Mouse (Mus musculus) layer of hippocampus, postnatal 10 days (tissue): ENCODE results near the gene Zfp398. TPM values are rescaled to one million over a fixed set of nuclear protein-coding genes. Genes with fewer than 3 reads are reported as not detected.
A peak's percentile ranks its signal among the peaks of the same experiment; 100 is the strongest.

ENCODE experiments used
- DNase-seq, 2 experiments: peaks; one replicate each; pipeline ENCODE4 v3.0.0; 2021; ENCODE audit warnings: low spot score in 2 of 2
- microRNA-seq, 2 experiments: library from miRNA; unstranded; fragments of <30 nt; microRNA quantifications; one replicate each; pipeline ENCODE4 v1.2.0; 2021
- total RNA-seq, 2 experiments: library from RNA; stranded (reverse); gene quantifications; 2 replicates each; pipeline ENCODE4 v1.2.3; 2021

The Zfp398 gene
- total RNA-seq, 2 experiments from 2014 or later: 20.2 to 21.3 TPM

GRCm38 (mm10) chr6:47899416-47899815 lies 64.0 kb downstream of the Zfp398 start:
- no peak for DNase-seq

GRCm38 (mm10) chr6:47903587-47903986 lies 68.1 kb downstream of the Zfp398 start:
- no peak for DNase-seq

- no peak for DNase-seq
Measured at GRCm38 (mm10) chr6:47904361-47904760, 68.9 kb downstream of the Zfp398 start.

- DNase-seq: no peak
Measured at GRCm38 (mm10) chr6:47904917-47905695, 69.6 kb downstream of the Zfp398 start.

- no peak for DNase-seq
Measured at GRCm38 (mm10) chr6:47906326-47906725, 70.9 kb downstream of the Zfp398 start.

- no peak for DNase-seq
Measured at GRCm38 (mm10) chr6:47909007-47909406, 73.5 kb downstream of the Zfp398 start.

- no peak for DNase-seq
Measured at GRCm38 (mm10) chr6:47911650-47912049, 76.2 kb downstream of the Zfp398 start.

- no peak for DNase-seq
Measured at GRCm38 (mm10) chr6:47912991-47913390, 77.5 kb downstream of the Zfp398 start.

- no peak for DNase-seq
Measured at GRCm38 (mm10) chr6:47917051-47917450, 81.6 kb downstream of the Zfp398 start.

- no peak for DNase-seq
Measured at GRCm38 (mm10) chr6:47918768-47919274, 83.4 kb downstream of the Zfp398 start.

GRCm38 (mm10) chr6:47919646-47920446 lies 84.4 kb downstream of the Zfp398 start:
- no peak for DNase-seq

GRCm38 (mm10) chr6:47920447-47921340 lies 85.2 kb downstream of the Zfp398 start, which contains the start of gene Zfp212:
TSS of gene Zfp212 (plus strand) at chr6:47920476.
- DNase-seq: peak; percentile 81 to 88

Small RNA genes lying within 50 kb of the gene (microRNA-seq; reads per million reads assigned to microRNA genes)
- 1.2 to 1.3 reads per million in 2 experiments for gene Mir704

Other genes starting within 250 kb of the Zfp398 start
- 10 to 100 TPM; 33.5 to 35.7 TPM for gene Ezh2, start 240.3 kb upstream of the Zfp398 start, total RNA-seq
- 10 to 100 TPM; 44.8 to 47.8 TPM for gene Pdia4, start 22.2 kb upstream of the Zfp398 start, total RNA-seq
- 1 to 10 TPM; 7.0 to 7.2 TPM for gene Zfp786, start 4.8 kb upstream of the Zfp398 start, total RNA-seq
- gene Zfp282, start 41.5 kb downstream of the Zfp398 start, total RNA-seq: 10 to 100 TPM; 25.9 to 26.5 TPM
- 10 to 100 TPM; 16.9 to 17.2 TPM for gene Zfp212, start 84.8 kb downstream of the Zfp398 start, total RNA-seq
- gene Zfp956, start 117.7 kb downstream of the Zfp398 start, total RNA-seq: 10 to 100 TPM; 21.9 to 25.0 TPM
- 10 to 100 TPM; 36.6 to 44.9 TPM for gene Zfp777, start 213.2 kb downstream of the Zfp398 start, total RNA-seq